Mouse (Mus musculus) forebrain, postnatal 0 days (tissue): ENCODE measurements around the gene Golgb1. TPM values are rescaled to one million over a fixed set of nuclear protein-coding genes. Genes with fewer than 3 reads are reported as not detected.

ENCODE experiments used
- ATAC-seq: fragments of 200-750 bp; cut with Nextera tagmentation; 2 replicates; pipeline ENCODE4 v1.8.0; 2017; ENCODE audit warnings: mild to moderate bottlenecking, moderate library complexity
- DNase-seq: peaks from one replicate; pipeline ENCODE4 v3.0.0-alpha.2; 2015
- H3K27ac ChIP-seq: fragments of 300-500 bp; sonication (generic); 2 replicates; pipeline ENCODE4 v1.5.1; 2014; ENCODE audit warnings: low read depth, mild to moderate bottlenecking, antibody characterized with exemption, low read length, moderate library complexity, mixed read lengths
- H3K27me3 ChIP-seq: fragments of 300-500 bp; sonication (generic); 2 replicates; pipeline ENCODE4 v1.6.1; 2014; ENCODE audit warnings: mild to moderate bottlenecking, low read length, mixed read lengths; ENCODE audit not compliant: insufficient read depth
- H3K36me3 ChIP-seq: fragments of 300-500 bp; sonication (generic); 2 replicates; pipeline ENCODE4 v1.6.1; 2014; ENCODE audit warnings: mild to moderate bottlenecking, moderate library complexity; ENCODE audit not compliant: insufficient read depth
- H3K4me1 ChIP-seq: fragments of 300-500 bp; sonication (generic); 2 replicates; pipeline ENCODE4 v1.6.1; 2014; ENCODE audit warnings: antibody characterized with exemption; ENCODE audit not compliant: insufficient read depth
- H3K4me2 ChIP-seq: fragments of 300-500 bp; sonication (generic); 2 replicates; pipeline ENCODE4 v1.6.1; 2014; ENCODE audit warnings: low read depth, mild to moderate bottlenecking, moderate library complexity
- H3K4me3 ChIP-seq: fragments of 300-500 bp; sonication (generic); 2 replicates; pipeline ENCODE4 v1.5.1; 2014; ENCODE audit warnings: low read depth, low read length, mixed read lengths
- H3K9ac ChIP-seq: fragments of 300-500 bp; sonication (generic); 2 replicates; pipeline ENCODE4 v1.6.1; 2014; ENCODE audit warnings: mild to moderate bottlenecking
- H3K9me3 ChIP-seq: fragments of 300-500 bp; sonication (generic); 2 replicates; pipeline ENCODE4 v1.6.1; 2016; ENCODE audit warnings: low read length
- CTCF ChIP-seq: sonication (generic); IDR thresholded peaks from 2 replicates; pipeline ENCODE4 v1.5.1; 2016; ENCODE audit warnings: antibody characterized with exemption, control low read depth, low read depth
- WGBS: fragments of 180-500 bp; shearing (Covaris S2); extraction: QIAGEN DNeasy Blood & Tissue Kit; methylation state at CpG from one replicate; pipeline ENCODE4 v1.1.7; 2014; 5-methylcytosine and 5-hydroxymethylcytosine counted together
- polyA plus RNA-seq: library from polyadenylated mRNA; unstranded; fragments of >200 nt; fragmentation: Nextera tagmentation; extraction: Ambion mirVana; gene quantifications from 2 replicates; pipeline ENCODE4 v1.2.1, GENCODE M21; 2015
- total RNA-seq: library from RNA; depleted of rRNA; stranded (reverse); fragments of >200 nt; gene quantifications from 2 replicates; pipeline ENCODE4 v1.2.3, GENCODE M21; 2014

Gene Golgb1
- total and polyA plus RNA-seq, 2 experiments from 2014 or later = 30.2 to 87.1 TPM

- no peaks in the 10 kb centered on the region for H3K9me3 ChIP-seq
- ATAC-seq = no peak
- H3K4me3 ChIP-seq = no peak overlapping the region
- DNase-seq = no peak
- no peak for TF ChIP-seq CTCF
- no peaks in the 10 kb centered on the region for H3K27me3 ChIP-seq
- H3K4me2 ChIP-seq = no peak overlapping the region
- peaks cover 73% of the 10 kb centered on the region for H3K36me3 ChIP-seq
- WGBS = 92% methylated on average over 10 of the region's 10 CpGs
- H3K4me1 ChIP-seq = no peaks in the 10 kb centered on the region
- H3K9ac ChIP-seq = no peak overlapping the region
- no peak overlapping the region for H3K27ac ChIP-seq
Observed at GRCm38 (mm10) chr16:36926514-36927447, 51.8 kb downstream of the Golgb1 start.

GRCm38 (mm10) chr16:36927495-36928105 lies 52.7 kb downstream of the Golgb1 start:
- no peaks in the 10 kb centered on the region for H3K9me3 ChIP-seq
- ATAC-seq (no peak), DNase-seq (no peak)
- no peak overlapping the region for H3K9ac ChIP-seq
- peaks cover 80% of the 10 kb centered on the region for H3K36me3 ChIP-seq
- H3K4me2 ChIP-seq = no peak overlapping the region
- H3K4me1 ChIP-seq = no peaks in the 10 kb centered on the region
- H3K27ac ChIP-seq = no peak overlapping the region
- 90% methylated on average over 10 of the region's 10 CpGs for WGBS
- no peak overlapping the region for H3K4me3 ChIP-seq
- H3K27me3 ChIP-seq = no peaks in the 10 kb centered on the region
- TF ChIP-seq CTCF = no peak

GRCm38 (mm10) chr16:36928106-36928500 lies 53.2 kb downstream of the Golgb1 start:
- 93% methylated on average over 8 of the region's 8 CpGs for WGBS
- H3K9ac ChIP-seq = no peak overlapping the region
- ATAC-seq = no peak
- no peak overlapping the region for H3K4me3 ChIP-seq
- H3K27ac ChIP-seq = no peak overlapping the region
- DNase-seq = no peak
- no peaks in the 10 kb centered on the region for H3K4me1 ChIP-seq
- H3K36me3 ChIP-seq = peaks cover 82% of the 10 kb centered on the region
- H3K27me3 ChIP-seq = no peaks in the 10 kb centered on the region
- no peaks in the 10 kb centered on the region for H3K9me3 ChIP-seq
- TF ChIP-seq CTCF = no peak
- H3K4me2 ChIP-seq = no peak overlapping the region

GRCm38 (mm10) chr16:36929216-36929615 lies 54.3 kb downstream of the Golgb1 start:
- Histone ChIP-seq H3K36me3 (peaks cover 81% of the 10 kb centered on the region), H3K9me3 (no peaks in the 10 kb centered on the region), H3K27ac (no peak overlapping the region), H3K9ac (no peak overlapping the region), H3K27me3 (no peaks in the 10 kb centered on the region), H3K4me3 (no peak overlapping the region), H3K4me2 (no peak overlapping the region), H3K4me1 (no peaks in the 10 kb centered on the region)
- 95% methylated on average over 7 of the region's 7 CpGs for whole genome bisulfite sequencing
- ATAC-seq = no peak
- no peak for DNase-seq
- no peak for TF ChIP-seq CTCF

GRCm38 (mm10) chr16:36930231-36931136 lies 55.5 kb downstream of the Golgb1 start:
- Histone ChIP-seq H3K27ac (no peak overlapping the region), H3K9me3 (no peaks in the 10 kb centered on the region), H3K4me2 (no peak overlapping the region), H3K27me3 (no peaks in the 10 kb centered on the region), H3K4me1 (no peaks in the 10 kb centered on the region), H3K4me3 (no peak overlapping the region), H3K9ac (no peak overlapping the region), H3K36me3 (peaks cover 73% of the 10 kb centered on the region)
- TF ChIP-seq CTCF = no peak
- no peak for DNase-seq
- no peak for ATAC-seq
- 84% methylated on average over 11 of the region's 11 CpGs for WGBS

- no peak for TF ChIP-seq CTCF
- 94% methylated on average over 10 of the region's 10 CpGs for WGBS
- no peak for ATAC-seq
- no peak overlapping the region for H3K9ac ChIP-seq
- no peaks in the 10 kb centered on the region for H3K27me3 ChIP-seq
- H3K27ac ChIP-seq = no peak overlapping the region
- DNase-seq = no peak
- no peak overlapping the region for H3K4me3 ChIP-seq
- H3K4me2 ChIP-seq = no peak overlapping the region
- peaks cover 65% of the 10 kb centered on the region for H3K36me3 ChIP-seq
- no peaks in the 10 kb centered on the region for H3K4me1 ChIP-seq
- no peaks in the 10 kb centered on the region for H3K9me3 ChIP-seq
Observed at GRCm38 (mm10) chr16:36931381-36931780, 56.4 kb downstream of the Golgb1 start.
